Mouse (Mus musculus): Measurements from ENCODE around the gene Rab20.
"Not testable (repeated sequence)": the region's sequence is repeated elsewhere in the genome, so short reads cannot be mapped to it uniquely, and the experiment has no call there.

The Rab20 gene

DNA sequence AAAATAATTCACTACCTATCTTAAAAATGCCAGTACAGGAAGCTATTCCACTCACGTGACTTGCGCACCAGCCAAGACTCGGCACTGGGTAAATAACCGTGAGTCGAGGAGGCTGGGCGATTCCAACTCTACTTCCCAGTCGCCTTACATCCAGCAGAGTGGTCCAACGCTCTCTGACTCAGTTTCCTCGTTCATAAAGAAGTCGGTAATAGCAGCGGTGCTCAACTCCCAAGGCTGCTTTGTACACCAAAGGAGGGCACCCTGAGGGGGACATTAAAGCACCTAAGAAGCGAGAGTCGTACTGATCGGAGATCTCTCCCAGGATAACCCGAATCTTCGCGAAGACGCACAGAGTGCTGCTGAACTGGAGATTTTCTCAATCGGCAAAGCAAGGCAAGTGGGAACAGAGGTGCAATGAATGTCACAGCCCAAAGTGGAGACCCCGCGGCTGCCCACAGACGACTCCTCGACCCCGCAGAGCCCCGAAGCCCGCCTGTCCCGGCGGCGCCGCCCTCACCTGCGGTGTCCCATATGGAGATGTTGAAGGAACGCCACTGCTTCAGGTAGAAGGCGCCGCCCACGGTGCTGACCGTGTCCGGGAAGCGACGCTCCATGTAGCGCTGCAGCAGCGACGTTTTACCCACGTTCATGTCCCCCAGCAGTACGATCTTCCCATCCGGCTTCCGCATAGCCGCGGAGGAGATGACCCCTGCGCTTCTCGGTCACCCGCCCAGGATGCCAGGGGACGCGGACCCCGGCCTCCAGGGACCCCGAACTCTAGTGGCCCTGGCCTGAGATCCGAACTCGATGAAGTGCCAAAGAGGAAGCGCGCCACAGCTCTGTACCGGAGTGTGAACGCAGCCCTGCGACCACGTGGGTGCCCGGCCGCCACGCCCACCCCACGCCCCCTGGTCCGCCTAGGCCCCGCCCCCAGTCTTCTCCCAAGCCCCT lies at the start of gene Rab20:
Gene Rab20, minus strand, starts transcription at position 900 of the 951 bp plus-strand sequence.
- DNase-seq (ENCODE audit: low read depth), result peak; percentile 67

DNA sequence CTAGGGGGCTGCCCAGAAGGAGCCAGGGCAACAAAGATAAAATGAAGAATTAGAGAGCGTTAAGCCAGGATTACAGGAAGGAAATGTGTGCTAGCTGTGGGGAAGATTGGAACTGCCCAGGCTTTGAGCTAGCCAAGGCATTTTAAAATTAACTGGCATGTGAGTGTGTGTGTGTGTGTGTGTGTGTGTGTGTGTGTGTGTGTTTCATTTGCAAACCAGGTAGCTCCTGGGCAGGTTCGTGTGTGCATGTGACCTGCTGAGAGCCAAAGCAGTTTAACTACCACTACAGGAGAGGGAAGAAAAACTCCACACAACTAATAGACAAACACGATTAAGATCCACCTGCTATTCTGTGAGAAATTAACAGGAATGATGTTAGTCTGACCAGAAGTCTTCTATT lies 44.8 kb upstream of the Rab20 start:
- DNase-seq (ENCODE audit: low read depth), result no peak

DNA sequence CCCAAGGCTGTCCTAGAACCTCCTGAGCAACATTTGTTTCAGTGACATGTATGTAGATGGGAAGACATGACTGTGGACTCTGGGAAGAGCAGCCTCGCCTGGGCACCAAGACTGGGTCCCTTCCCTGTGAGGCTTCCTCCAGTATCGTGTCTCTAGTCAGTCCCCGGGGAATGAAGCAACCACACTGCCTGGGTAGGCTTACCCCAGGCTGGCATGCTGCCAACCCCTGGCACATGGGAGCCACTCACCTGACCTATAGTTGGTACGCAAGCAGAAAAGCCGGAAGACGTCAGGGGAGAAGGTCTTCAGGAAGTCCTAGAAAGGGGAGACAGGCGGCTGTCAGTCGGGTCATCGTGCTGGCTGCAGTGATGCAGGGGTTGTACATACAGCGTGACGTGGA lies 40.2 kb upstream of the Rab20 start:
- DNase-seq (ENCODE audit: low read depth), result no peak

DNA sequence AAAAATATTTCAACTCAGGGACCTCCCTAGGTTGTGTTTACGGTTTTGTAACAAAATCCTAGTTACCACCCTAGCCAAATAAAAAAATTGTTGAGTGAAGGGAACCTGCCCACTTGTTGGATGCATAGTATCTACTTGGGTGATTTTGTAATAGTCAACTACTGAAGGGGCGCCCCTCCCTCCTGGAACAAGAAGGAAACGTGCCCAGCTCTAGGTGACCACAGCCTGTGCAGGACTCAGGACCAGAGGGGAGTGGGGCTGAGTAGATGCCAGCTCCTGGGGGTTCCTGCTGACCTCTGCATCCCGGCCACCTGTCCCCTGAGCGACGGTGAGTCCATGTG lies 39.5 kb upstream of the Rab20 start:
- DNase-seq (ENCODE audit: low read depth), result no peak

DNA sequence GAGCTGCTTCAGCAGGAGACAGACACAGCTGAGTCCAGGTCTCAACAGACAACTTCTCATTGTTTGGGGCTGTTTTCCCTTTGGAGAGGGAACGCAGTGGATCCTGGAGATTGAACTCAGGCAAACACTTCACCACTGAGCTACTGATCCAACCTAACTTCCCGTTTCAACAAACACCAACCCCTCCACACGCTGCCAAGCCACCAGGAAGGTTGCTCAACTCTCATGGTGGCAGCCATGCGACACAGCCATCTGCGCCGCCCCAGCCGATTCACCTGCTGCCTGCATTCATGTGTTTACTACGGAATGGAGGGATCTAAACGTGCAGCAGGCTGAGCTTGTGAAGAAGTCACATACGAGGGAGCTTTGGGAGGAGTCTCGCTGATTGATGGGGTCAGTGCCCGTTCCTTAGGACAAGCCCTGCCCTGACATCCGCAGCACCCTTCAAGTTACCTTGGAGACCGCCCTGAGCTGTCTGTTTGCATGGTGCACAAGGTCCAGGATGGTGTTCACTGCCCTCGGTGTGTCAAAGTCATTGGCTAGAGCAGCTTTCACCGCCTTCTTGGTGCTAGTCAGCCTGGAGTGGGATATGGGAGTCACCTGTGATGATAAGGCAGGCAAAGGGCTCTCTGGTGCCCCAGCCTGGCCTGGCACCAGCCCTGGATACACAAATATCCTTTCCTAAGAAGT lies 39.0 kb upstream of the Rab20 start:
- DNase-seq (ENCODE audit: low read depth), result no peak

DNA sequence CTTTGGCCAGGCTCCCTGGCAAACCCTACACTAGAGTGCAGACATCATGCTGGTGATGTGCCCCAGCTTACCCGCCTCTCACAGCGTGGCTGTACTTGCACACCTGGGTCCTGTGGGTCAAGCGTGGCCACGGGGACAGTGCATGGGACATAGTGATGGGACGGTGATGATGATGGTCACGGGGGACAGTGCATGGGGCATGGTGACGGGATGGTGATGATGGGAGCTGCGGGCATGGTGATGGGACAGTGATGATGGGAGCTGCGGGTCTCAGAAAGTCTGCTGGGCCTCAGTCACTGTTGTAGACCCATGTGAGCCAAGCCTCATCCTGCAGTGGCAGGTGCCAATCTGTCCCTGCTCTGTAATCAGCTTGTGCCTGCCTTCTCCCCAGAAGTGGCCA lies 37.8 kb upstream of the Rab20 start:
- DNase-seq (ENCODE audit: low read depth), result no peak

DNA sequence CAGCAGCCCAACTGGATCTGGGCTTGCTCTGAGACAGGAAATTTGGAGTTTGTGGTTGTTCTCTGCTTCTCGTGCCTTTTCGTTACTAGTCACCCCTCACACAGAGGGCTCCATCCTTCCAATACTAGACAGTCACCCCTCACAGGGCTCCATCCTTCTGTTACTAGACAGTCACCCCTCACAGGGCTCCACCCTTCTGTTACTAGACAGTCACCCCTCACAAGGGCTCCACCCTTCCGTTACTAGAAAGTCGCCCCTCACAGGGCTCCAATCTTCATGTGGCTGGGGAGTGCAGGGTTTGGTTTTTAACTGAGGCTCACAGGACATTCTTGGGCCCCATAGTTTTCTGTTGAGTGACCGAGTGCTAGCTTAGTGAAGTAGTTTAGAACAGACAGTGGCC lies 34.7 kb upstream of the Rab20 start:
- DNase-seq (ENCODE audit: low read depth), result no peak

DNA sequence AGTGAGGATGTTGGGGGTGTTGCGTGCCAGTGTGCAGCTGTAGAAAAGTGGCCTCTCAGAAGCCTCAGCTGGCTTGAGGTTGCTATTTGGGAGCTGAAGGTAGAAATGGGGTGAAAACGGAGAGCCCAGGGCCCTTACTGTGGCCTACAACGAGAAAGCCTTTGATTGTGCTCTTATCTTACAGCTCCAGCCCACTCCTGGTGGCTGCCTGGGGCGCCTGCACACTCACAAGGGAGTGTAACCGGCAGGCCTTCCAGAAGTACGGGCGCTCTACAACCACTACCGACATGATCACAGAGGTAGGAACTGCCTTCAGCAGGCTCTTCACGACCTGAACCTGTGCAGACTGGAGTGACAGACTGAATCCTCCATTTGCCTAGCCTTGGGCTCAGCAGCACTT lies 34.2 kb upstream of the Rab20 start:
- no peak for DNase-seq (ENCODE audit: low read depth)

DNA sequence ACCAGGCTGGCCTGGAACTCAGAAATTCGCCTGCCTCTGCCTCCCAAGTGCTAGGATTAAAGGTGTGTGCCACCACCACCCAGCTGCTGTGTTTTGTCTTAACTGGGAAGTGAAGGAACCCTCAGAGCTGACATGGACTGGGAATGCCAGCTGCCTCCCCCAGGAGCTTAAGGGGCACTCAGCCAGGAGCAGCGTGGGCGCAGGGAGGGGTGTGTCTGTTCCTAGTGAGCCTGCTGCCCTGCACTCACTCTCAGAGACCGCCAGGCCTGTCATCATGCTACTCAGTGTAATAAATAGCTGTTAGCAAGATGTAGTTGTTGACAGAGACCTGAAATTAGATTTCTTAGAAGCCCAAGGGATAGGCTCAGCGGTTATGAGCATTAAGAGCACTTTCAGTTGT lies 32.5 kb upstream of the Rab20 start:
- no peak for DNase-seq (ENCODE audit: low read depth)

DNA sequence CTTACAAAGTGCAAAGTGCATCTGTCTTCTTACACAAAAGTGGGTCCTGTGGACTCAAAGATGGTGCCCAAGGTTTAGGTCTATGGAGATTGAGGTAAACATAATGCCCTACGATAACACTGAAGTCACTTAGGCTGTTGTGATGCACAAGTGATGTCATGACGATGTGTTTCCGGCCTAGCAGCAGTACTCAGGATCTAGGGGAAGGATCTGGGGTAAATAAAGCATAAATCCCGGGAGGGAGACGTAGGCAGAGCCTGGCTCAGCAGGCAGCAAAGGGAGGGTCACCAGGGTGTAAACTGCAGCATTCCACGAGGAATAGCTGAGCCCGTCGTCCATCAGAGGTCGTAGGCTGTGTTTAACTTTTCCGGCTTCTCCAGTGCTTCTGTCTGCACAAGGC lies 30.4 kb upstream of the Rab20 start:
- no peak for DNase-seq (ENCODE audit: low read depth)

DNA sequence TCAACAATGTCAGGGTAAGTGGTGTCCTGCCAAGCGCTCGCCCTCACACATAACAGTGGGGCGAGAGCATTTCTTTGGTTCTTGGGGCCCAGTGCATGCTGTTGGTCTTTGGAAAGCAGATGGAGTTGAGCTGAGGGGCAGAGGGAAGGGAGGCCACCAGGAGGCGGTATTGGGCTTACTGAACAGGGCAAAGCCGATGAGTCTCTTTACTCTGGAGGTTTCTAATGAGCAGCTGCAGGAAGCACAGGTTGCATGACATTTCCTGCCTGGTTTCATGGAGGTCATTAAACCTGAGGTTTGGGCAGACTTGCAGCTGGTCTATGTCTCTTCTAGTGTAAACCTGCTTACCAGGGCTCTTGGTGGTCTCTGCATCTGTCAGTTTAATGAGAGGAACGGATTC lies 28.3 kb upstream of the Rab20 start:
- peak; percentile 76 for DNase-seq (ENCODE audit: low read depth)

DNA sequence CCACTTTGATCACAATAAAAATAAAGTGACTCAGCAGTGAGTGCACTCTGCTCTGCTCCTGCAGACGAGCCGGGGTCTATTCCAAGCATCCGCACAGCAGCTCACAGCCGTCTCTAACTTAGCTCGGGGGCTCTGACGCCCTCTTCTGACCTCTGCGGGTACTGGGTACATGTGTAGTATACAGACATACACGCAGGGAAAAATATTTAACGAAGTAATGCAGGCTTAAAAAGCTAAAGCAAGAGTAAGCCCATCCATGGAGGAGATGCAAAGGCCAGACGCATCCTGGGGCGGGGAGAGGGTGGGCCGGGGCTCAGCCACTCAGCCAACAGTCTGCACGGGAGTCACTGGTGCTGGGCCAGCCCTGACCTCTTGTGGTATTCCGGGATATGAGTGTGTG lies 27.6 kb upstream of the Rab20 start:
- no peak for DNase-seq (ENCODE audit: low read depth)

DNA sequence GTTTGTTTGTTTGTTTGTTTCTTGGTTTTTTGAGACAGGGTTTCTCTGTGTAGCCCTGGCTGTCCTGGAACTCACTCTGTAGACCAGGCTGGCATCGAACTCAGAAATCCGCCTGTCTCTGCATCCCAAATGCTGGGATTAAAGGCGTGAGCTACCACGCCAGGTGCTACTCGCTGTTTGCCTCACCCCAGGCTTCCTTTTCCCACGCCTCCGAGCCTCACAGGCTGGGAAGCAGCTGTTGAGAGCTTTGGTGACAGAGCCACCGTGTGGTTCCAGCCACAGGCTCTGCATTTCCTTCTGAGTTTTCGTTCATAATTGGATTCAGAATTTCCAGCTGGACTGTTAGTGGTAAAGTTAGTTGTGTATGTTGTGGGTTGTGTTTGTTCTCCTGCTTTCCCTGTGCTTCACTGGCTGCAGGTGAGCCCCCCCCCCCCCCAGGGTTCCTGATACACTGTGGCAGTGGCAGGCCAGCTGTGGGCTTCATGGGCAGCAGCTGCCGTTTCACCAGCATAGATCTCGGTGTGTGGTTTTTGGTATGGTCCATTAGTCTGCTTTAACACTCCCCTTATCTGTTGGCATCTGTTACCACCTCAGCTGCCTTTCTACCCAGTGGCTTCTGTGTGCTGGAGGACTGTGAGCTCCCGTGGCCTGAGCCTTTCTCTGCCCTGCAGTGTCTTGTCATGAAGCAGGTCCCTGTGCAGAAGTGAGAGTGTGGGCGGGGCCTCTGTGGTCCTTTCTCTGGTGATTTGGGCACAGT lies 25.1 kb upstream of the Rab20 start:
- DNase-seq (ENCODE audit: low read depth), result no peak

DNA sequence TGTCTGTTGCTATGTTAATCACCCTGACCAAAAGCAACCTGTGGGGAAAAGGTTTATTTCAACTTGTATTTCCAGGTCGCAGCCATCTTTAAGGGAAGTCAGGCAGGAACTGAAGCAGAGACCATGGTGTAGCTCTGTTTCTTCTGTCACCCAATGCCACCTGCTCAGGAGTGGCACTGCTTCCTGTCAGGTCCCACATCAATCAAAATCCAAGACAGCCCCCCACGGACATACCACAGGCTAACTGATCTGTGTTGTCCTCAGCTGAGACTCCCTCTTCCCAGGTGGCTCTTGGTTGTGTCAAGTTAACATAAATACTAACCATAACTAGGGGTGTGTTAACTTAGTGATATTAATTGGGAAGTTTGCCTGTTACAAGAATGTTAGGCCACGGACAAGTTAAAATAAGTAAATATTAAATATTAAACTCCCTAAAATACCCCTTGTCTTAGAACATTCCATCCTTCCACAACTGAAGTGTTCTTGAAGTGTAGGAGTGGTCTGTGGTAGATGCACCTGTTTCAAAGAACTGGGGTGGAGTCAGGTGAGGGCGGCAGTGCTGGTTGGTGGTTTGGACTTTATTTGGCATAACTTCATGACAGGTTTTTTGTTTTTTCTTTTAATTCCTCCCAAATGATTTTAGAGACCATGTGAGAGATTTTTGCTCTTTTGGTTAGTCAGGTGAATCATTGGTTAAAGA lies 20.4 kb upstream of the Rab20 start:
- DNase-seq (ENCODE audit: low read depth), result peak; percentile 18

DNA sequence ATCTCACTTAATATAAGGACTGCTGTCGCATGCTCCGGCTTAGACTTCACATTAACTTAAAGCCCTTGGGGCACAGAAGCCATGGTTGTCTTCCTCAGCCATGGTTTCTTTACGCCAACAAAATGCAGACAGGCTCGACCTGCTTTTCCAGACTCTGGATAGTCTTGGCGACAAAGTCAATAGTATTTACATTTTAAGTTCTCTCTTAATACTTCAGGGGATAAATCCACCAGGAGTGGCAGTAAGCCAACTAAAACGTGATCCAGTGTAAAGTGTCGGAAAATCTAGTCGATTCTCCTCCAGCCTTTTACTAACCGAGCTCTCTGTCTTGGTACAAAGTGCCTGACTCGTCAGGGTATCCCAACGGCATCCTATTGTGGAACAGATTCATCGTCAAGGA lies 19.8 kb upstream of the Rab20 start:
- DNase-seq (ENCODE audit: low read depth), result no peak

DNA sequence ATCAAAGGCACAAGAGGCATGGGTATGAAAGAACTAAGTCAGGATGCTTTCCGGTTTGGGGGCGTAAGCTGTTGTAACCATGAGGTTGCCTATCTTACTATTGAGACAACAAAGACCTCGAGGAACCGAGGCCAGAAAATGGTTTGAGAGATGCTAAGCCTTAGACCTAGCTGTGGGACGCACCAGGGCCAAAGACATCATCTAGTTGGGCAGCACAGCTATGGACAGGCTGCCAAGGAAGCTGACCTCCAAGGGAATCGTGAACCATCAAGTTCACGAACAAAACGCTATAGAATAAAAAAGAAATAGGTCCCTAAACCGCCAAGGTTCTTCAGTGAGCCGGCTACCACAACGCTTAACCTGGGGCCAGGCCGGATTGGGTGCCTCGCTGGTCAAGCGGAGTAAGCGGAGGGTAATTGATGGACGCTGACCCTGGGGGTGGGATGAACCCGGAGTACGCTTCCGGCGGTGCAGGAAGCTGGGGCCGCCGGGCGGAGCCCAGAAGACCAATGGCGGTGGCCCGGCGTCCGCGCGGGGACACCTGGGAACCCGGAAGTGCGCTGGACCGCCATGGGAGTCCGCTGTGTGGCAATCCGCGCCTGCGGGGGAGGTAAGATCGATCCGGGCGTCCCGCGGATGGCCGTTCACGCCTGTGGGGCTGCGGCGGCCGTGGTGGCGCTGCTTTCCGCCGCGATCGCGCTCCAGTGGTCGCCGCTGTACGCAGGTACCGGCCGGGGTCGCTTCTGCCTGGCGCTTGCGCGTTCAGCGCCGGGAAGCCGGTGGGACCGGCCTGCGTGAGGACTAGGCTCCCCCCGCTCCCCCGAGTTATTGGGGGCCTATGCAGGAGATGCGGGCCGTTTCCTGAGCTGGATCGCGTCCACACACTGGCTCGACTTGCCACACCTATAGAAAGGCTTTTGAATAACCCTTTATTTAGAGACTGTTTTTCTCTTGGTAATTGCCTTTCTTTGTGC lies 18.8 kb upstream of the Rab20 start, which contains the start of gene Naxd:
Gene Naxd, plus strand, starts transcription at position 490 of the 974 bp plus-strand sequence.
- peak; percentile 93 for DNase-seq (ENCODE audit: low read depth)

DNA sequence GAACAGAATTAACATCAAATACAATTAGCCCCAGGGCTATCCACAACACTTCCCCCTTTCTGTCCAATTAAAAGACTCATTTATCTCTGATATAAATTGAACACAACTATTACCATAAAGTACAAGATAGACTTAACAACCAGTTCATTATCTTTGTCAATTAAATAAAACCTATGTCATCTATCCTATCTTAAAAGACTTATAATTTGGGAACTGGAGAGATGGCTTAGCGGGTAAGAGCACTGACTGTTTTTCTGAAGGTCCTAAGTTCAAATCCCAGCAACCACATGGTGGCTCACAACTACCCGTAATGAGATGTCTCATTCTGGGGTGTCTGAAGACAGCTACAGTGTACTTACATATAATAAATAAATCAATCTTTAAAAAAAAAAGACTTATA lies 13.8 kb upstream of the Rab20 start:
- DNase-seq (ENCODE audit: low read depth), result not testable (repeated sequence)

DNA sequence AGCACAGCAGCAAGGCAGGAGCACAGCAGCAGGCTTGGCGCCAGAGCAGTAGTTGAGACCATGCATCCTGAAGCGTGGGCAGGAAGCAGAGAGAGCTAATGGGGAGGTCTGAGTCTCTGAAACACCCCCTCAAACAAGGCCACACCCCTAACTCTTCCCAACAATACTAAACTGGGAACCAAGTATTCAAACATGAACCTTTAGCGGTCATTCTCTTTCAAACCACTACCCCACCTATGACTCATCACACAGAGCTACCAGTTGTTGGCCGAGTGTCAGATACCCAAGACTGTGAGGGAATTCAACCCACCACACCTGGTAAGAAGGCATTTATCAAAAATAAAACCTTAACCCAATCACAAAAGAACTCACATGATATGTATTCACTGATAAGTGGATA lies 8.7 kb upstream of the Rab20 start:
- DNase-seq (ENCODE audit: low read depth), result no peak

DNA sequence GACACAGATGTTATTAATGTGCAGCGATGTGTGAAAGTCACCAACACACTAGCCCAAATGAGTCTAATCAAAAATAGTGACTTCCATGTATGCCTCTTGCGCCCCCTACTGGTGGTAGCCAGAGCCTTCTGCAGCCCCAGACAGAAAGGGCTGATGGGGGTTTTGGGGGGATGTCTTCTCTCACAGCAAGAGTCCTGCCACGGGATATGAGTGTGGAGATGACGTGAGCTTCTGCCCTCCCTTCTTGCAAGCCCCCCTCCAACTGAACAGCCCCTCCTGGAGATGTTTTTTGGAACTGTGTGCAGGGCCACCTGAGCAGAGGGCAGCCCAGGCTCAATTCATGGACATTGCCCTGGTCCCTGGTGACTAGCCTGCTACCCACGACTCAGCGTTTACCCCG lies 7.6 kb upstream of the Rab20 start:
- DNase-seq (ENCODE audit: low read depth), result peak; percentile 84

DNA sequence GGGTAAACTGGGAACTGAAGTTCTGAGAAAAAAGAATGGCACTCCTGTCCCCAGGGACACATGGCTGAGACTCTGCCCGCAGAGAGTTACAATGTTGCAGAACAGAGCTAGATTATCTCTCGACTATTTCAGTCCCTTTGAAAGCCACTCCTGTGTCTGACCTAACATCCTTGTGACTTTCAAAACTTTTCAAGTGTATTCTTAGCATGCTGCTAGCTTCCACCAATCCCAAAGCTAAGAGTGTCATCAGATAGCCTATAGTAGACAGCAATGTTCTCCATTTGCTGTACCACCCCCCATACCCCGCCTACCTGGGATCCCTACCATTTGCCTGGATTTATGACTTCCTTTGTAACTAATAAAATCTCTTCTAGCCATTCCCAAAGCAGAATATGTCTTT lies 4.0 kb upstream of the Rab20 start:
- DNase-seq (ENCODE audit: low read depth), result no peak

DNA sequence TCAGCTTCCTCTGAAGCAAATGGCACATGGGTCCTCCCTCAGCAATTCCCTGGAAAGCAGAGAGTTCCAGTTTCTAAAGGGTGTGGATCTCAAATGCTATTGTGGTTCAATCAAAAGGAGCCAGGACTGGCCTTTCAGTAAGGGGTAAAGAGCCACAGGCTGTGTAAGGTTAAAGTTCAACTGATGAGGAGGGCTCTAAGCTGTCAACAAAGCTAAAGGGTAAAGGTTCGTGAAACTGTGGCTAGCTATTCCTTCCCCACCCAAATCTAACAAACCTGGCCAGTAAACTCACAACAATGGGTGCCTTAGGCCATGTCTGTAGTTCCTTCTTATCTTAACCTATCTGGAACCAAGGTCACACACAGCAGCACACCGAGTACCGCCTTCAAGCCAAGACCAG lies 3.4 kb upstream of the Rab20 start:
- DNase-seq (ENCODE audit: low read depth), result no peak
